Mouse (Mus musculus) intestine, embryonic 14.5 days (tissue): ENCODE data around the gene Kndc1. TPM values are rescaled to one million over a fixed set of nuclear protein-coding genes. Genes with fewer than 3 reads are reported as not detected.
A peak's percentile ranks its signal among the peaks of the same experiment; 100 is the strongest.

ENCODE experiments used
- ATAC-seq: fragments of 200-750 bp; cut with Nextera tagmentation; replicated peaks from 2 replicates; pipeline ENCODE4 v1.8.0; 2017; ENCODE audit warnings: low read depth, moderate number of reproducible peaks, moderate TSS enrichment, moderate library complexity; ENCODE audit not compliant: low FRiP score, low TSS enrichment
- DNase-seq: peaks from one replicate; pipeline ENCODE4 v3.0.0-alpha.2; 2018; ENCODE audit warnings: low spot score
- H3K27ac ChIP-seq: fragments of 300-500 bp; sonication (generic); 2 replicates; pipeline ENCODE4 v1.5.1; 2014; ENCODE audit warnings: low read depth, mild to moderate bottlenecking, control low read depth
- H3K27me3 ChIP-seq: fragments of 300-500 bp; sonication (generic); replicated peaks from 2 replicates; pipeline ENCODE4 v1.6.1; 2014; ENCODE audit warnings: low read length, control low read depth; ENCODE audit not compliant: control insufficient read depth, insufficient read depth
- H3K36me3 ChIP-seq: fragments of 300-500 bp; sonication (generic); 2 replicates; pipeline ENCODE4 v1.6.1; 2014; ENCODE audit warnings: low read length, control low read depth; ENCODE audit not compliant: control insufficient read depth, insufficient read depth
- H3K4me1 ChIP-seq: fragments of 300-500 bp; sonication (generic); replicated peaks from 2 replicates; pipeline ENCODE4 v1.6.1; 2014; ENCODE audit warnings: low read length, control low read depth, mixed read lengths; ENCODE audit not compliant: control insufficient read depth, insufficient read depth
- H3K4me2 ChIP-seq: fragments of 300-500 bp; sonication (generic); 2 replicates; pipeline ENCODE4 v1.6.1; 2014; ENCODE audit warnings: low read length
- H3K4me3 ChIP-seq: fragments of 300-500 bp; sonication (generic); 2 replicates; pipeline ENCODE4 v1.5.1; 2014; ENCODE audit warnings: low read depth, low read length, control low read depth, mixed read lengths
- H3K9ac ChIP-seq: fragments of 300-500 bp; sonication (generic); 2 replicates; pipeline ENCODE4 v1.6.1; 2014; ENCODE audit warnings: mild to moderate bottlenecking, low read length
- H3K9me3 ChIP-seq: fragments of 300-500 bp; sonication (generic); 2 replicates; pipeline ENCODE4 v1.6.1; 2016; ENCODE audit warnings: low read length, control low read depth; ENCODE audit not compliant: control insufficient read depth
- WGBS: fragments of 180-500 bp; shearing (Covaris S2); extraction: QIAGEN DNeasy Blood & Tissue Kit; methylation state at CpG from one replicate; pipeline ENCODE4 v1.1.7; 2014; 5-methylcytosine and 5-hydroxymethylcytosine counted together
- polyA plus RNA-seq: library from polyadenylated mRNA; unstranded; fragments of >200 nt; fragmentation: Nextera tagmentation; extraction: Ambion mirVana; gene quantifications from 2 replicates; pipeline ENCODE4 v1.2.1, GENCODE M21; 2014

Gene Kndc1
- 0.20 and 0.55 TPM in 2 replicates for polyA plus RNA-seq

GRCm38 (mm10) chr7:139894655-139895557 is at the start of gene Kndc1:
TSS of gene Kndc1 (plus strand) at chr7:139894696.
- H3K27me3 ChIP-seq: peaks cover 42% of the 10 kb centered on the region
- H3K4me2 ChIP-seq: peak within 1 kb of the TSS; percentile 81
- no peaks in the 10 kb centered on the region for H3K9me3 ChIP-seq
- DNase-seq: no peak
- 0 out of 2 replicates have a peak within 1 kb of the TSS, but pooled peaks have one; percentile 25 for H3K9ac ChIP-seq
- no peaks in the 10 kb centered on the region; the same call in 1 of the 2 replicates for H3K4me1 ChIP-seq
- no peaks in the 10 kb centered on the region for H3K36me3 ChIP-seq
- no peak within 1 kb of the TSS for H3K27ac ChIP-seq
- ATAC-seq: peak; percentile 40
- whole genome bisulfite sequencing: 1% methylated on average over 50 of the region's 50 CpGs
- H3K4me3 ChIP-seq: peak within 1 kb of the TSS; percentile 43

GRCm38 (mm10) chr7:139845101-139845500 is 49.4 kb upstream of the Kndc1 start:
- no peak overlapping the region for H3K4me3 ChIP-seq
- WGBS: 76% methylated on average over 2 of the region's 2 CpGs
- H3K4me1 ChIP-seq: no peaks in the 10 kb centered on the region
- DNase-seq (no peak), ATAC-seq (no peak)
- no peak overlapping the region for H3K27ac ChIP-seq
- no peak overlapping the region for H3K9ac ChIP-seq
- no peaks in the 10 kb centered on the region for H3K9me3 ChIP-seq
- no peaks in the 10 kb centered on the region for H3K36me3 ChIP-seq
- H3K4me2 ChIP-seq: no peak overlapping the region
- H3K27me3 ChIP-seq: no peaks in the 10 kb centered on the region

- Histone ChIP-seq H3K9me3 (no peaks in the 10 kb centered on the region), H3K27ac (no peak overlapping the region), H3K4me1 (no peaks in the 10 kb centered on the region), H3K27me3 (no peaks in the 10 kb centered on the region), H3K4me3 (no peak overlapping the region), H3K9ac (no peak overlapping the region), H3K4me2 (no peak overlapping the region), H3K36me3 (no peaks in the 10 kb centered on the region)
- ATAC-seq (peak; percentile 50; the same call in 1 of the 2 replicates), DNase-seq (no peak)
- WGBS: 22% methylated on average over 6 of the region's 6 CpGs
These were observed 44.3 kb upstream of the Kndc1 start for GRCm38 (mm10) chr7:139850152-139850551.

- Histone ChIP-seq H3K4me3 (no peak overlapping the region), H3K9ac (no peak overlapping the region), H3K36me3 (no peaks in the 10 kb centered on the region), H3K27me3 (no peaks in the 10 kb centered on the region), H3K4me1 (no peaks in the 10 kb centered on the region), H3K27ac (no peak overlapping the region), H3K9me3 (no peaks in the 10 kb centered on the region), H3K4me2 (no peak overlapping the region)
- DNase-seq: no peak
- no peak for ATAC-seq
- 62% methylated on average over 5 of the region's 5 CpGs for WGBS
These were observed 43.8 kb upstream of the Kndc1 start for GRCm38 (mm10) chr7:139850677-139851076.

- Histone ChIP-seq H3K27ac (no peak overlapping the region), H3K4me2 (no peak overlapping the region), H3K36me3 (no peaks in the 10 kb centered on the region), H3K4me3 (no peak overlapping the region), H3K27me3 (no peaks in the 10 kb centered on the region), H3K4me1 (no peaks in the 10 kb centered on the region), H3K9me3 (no peaks in the 10 kb centered on the region), H3K9ac (no peak overlapping the region)
- no peak for ATAC-seq
- DNase-seq: no peak
- WGBS: 52% methylated on average over 6 of the region's 6 CpGs
These were observed 43.4 kb upstream of the Kndc1 start for GRCm38 (mm10) chr7:139851098-139851497.

- WGBS: 81% methylated on average over 11 of the region's 11 CpGs
These were observed 39.2 kb upstream of the Kndc1 start for GRCm38 (mm10) chr7:139855261-139855660.

DNA sequence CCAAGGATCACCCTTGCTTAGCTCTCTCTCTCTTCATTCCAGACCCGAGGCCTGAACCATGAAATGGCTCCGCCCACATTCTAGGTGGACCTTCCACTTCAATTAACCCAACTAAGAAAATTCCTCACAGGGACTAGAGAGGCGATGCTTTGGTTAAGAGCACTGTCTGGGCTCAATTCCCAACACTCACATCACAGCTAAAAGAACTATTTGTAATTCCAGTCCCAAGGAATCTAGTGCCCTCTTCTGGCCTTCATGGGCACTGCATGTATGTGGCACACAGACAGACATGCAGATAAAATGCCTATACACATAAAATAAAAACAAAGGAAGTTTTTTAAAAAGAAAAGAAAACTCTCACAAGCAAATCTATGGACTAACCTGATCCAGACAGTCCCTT is 33.1 kb upstream of the Kndc1 start:
- Histone ChIP-seq H3K36me3 (no peaks in the 10 kb centered on the region), H3K4me1 (no peaks in the 10 kb centered on the region), H3K9me3 (no peaks in the 10 kb centered on the region), H3K27ac (no peak overlapping the region), H3K27me3 (no peaks in the 10 kb centered on the region), H3K4me2 (no peak overlapping the region), H3K4me3 (no peak overlapping the region), H3K9ac (no peak overlapping the region)
- DNase-seq (peak; percentile 87), ATAC-seq (no peak)
- 32% methylated on average over 3 of the region's 3 CpGs for WGBS

More at GRCm38 (mm10) chr7:139855261-139855660, 39.2 kb upstream of the Kndc1 start:
- Histone ChIP-seq H3K4me1 (no peaks in the 10 kb centered on the region), H3K36me3 (no peaks in the 10 kb centered on the region), H3K27me3 (no peaks in the 10 kb centered on the region), H3K9ac (no peak overlapping the region), H3K4me3 (no peak overlapping the region), H3K4me2 (no peak overlapping the region), H3K27ac (no peak overlapping the region), H3K9me3 (no peaks in the 10 kb centered on the region)
- ATAC-seq (no peak), DNase-seq (no peak)

- WGBS: 76% methylated on average over 2 of the region's 2 CpGs
- Histone ChIP-seq H3K27me3 (no peaks in the 10 kb centered on the region), H3K9me3 (no peaks in the 10 kb centered on the region), H3K9ac (no peak overlapping the region), H3K4me1 (no peaks in the 10 kb centered on the region), H3K27ac (no peak overlapping the region), H3K4me2 (no peak overlapping the region), H3K4me3 (no peak overlapping the region), H3K36me3 (no peaks in the 10 kb centered on the region)
- ATAC-seq (no peak), DNase-seq (no peak)
These were observed 31.4 kb upstream of the Kndc1 start for GRCm38 (mm10) chr7:139863076-139863475.

DNA sequence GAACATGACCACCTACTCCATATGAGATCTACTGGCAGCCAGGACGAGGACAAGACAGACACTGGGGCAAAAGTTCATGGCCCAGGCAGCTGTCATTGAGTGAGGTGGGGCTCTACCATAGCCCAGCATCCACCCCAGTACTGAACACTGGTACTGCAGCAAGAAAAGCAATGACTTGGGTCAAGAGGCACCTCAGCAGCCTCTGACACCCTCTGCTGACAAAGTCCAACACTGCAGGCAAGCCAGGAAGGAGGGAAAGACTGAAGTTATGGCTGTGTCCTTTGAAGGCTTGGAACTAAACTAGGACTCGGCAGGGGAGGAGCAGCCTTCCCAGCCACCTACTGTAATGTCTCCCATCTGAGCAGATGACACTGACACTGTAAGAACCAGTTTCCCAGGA is 30.2 kb upstream of the Kndc1 start:
- H3K9me3 ChIP-seq: no peaks in the 10 kb centered on the region
- no peak overlapping the region for H3K27ac ChIP-seq
- no peak overlapping the region for H3K9ac ChIP-seq
- no peak for ATAC-seq
- DNase-seq: peak; percentile 55
- no peak overlapping the region for H3K4me2 ChIP-seq
- 44% methylated on average over 2 of the region's 2 CpGs for WGBS
- H3K4me3 ChIP-seq: no peak overlapping the region
- no peaks in the 10 kb centered on the region for H3K27me3 ChIP-seq
- no peaks in the 10 kb centered on the region for H3K4me1 ChIP-seq
- no peaks in the 10 kb centered on the region for H3K36me3 ChIP-seq
